Mouse (Mus musculus): Measurements from ENCODE around the gene Wnt10a.

- no peak for TF ChIP-seq ZNF384 (IDR thresholded peaks at IDR 0.05; ENCODE audit: low read depth, low read length)
- TF ChIP-seq CTCF (conservative IDR thresholded peaks at IDR 0.05 in 1 of 2, IDR thresholded peaks at IDR 0.05 in 1 of 2; ENCODE audit: low read depth in 2 of 2, low read length in 2 of 2), result no peak
- no peak for TF ChIP-seq MAX (IDR thresholded peaks at IDR 0.05; ENCODE audit: low read length)
- TF ChIP-seq POLR2A (IDR thresholded peaks at IDR 0.05; ENCODE audit: low read depth, low read length), result no peak
- TF ChIP-seq MAZ (IDR thresholded peaks at IDR 0.05; ENCODE audit: low read depth, low read length), result no peak
- no peak for TF ChIP-seq EP300 (IDR thresholded peaks at IDR 0.05; ENCODE audit: low read length)
- TF ChIP-seq HCFC1 (IDR thresholded peaks at IDR 0.05; ENCODE audit: low read depth, low read length), result no peak
- TF ChIP-seq RCOR1 (conservative IDR thresholded peaks at IDR 0.05; ENCODE audit: low read depth, low read length), result no peak
- TF ChIP-seq USF1 (IDR thresholded peaks at IDR 0.05; ENCODE audit: low read depth, low read length), result no peak
These were observed 41.9 kb downstream of the Wnt10a start for GRCm38 (mm10) chr1:74833255-74833654.

All from CH12.LX (cell line).